Mouse (Mus musculus): ENCODE results near the gene Iqsec2. TPM values are rescaled to one million over a fixed set of nuclear protein-coding genes. Genes with fewer than 3 reads are reported as not detected.

The Iqsec2 gene
- total and polyA plus RNA-seq, 3 experiments = 0.19 to 1.7 TPM; not detected in 1

DNA sequence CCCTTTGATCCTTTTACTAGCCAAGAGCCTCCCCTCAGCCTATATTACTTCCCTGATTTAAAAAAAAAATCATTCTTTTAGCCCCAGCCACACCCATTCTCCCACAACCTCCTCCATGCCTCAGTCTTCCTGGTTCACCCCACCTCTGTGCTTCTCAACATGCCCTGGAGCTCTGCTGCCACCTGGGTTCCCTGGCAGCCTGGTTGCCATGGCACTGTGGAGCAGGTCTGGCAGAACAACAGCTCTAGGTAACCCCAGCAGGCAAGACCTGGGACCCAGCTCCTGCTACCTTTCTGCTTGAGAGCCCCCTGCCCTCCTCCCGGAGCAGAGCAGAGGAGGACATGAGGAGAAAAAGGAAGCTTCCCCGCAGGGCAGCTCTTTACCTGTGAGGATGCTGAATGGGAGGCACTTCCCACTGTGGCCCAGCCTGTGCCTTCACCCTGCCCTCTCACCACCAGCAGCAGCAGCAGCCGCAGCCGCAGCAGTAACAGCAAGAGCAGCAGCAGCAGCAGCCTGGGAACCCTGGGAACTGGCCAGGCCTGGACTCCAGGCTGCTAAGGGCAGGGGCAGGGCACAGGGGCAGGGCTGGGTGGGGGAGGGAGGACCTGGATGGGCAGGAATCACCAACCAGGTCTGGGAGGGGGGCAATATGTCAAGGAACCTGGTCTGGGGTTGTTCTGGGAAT is 57.8 kb downstream of the Iqsec2 start:
- Histone ChIP-seq H3K36me3 (ENCODE audit: control insufficient read depth in 1 of 2, insufficient read depth in 2 of 2, low read length in 2 of 2) (peaks cover 0 to 8% of the 10 kb centered on the region in 2 experiments; a peak in 1 of 4 replicates), H3K9me3 (replicated peaks; ENCODE audit: insufficient read depth, low read length) (no peaks in the 10 kb centered on the region), H3K27me3 (ENCODE audit: control insufficient read depth in 1 of 2, insufficient read depth in 2 of 2, low read length in 2 of 2) (peaks cover 0 to 3% of the 10 kb centered on the region in 2 experiments; a peak in 2 of 4 replicates), H3K4me1 (ENCODE audit: control insufficient read depth in 1 of 2, insufficient read depth in 2 of 2, low read length in 2 of 2) (peaks cover 6 to 9% of the 10 kb centered on the region in 2 experiments; a peak in 3 of 4 replicates), H3K4me3 (ENCODE audit: control insufficient read depth in 1 of 2, insufficient read depth in 1 of 2, low read depth in 2 of 2, low read length in 2 of 2) (no peak overlapping the region), H3K27ac (ENCODE audit: control insufficient read depth, low read depth, low read length) (no peak overlapping the region), H3K9ac (ENCODE audit: control insufficient read depth, low read depth, low read length, poor library complexity, severe bottlenecking) (no peak overlapping the region), H3K79me2 (ENCODE audit: control insufficient read depth, insufficient read depth, low read length, poor library complexity) (no peaks in the 10 kb centered on the region)
- TF ChIP-seq TAL1 (IDR thresholded peaks at IDR 0.05; ENCODE audit: low read length) (no peak), MAX (IDR thresholded peaks at IDR 0.05; ENCODE audit: low read length) (no peak), TBP (IDR thresholded peaks at IDR 0.05; ENCODE audit: low read depth, low read length) (no peak), MYB (IDR thresholded peaks at IDR 0.05; ENCODE audit: low read depth, low read length) (no peak), MXI1 (IDR thresholded peaks at IDR 0.05; ENCODE audit: low read depth, low read length) (no peak), BHLHE40 (IDR thresholded peaks at IDR 0.05; ENCODE audit: borderline replicate concordance, low read depth, low read length) (no peak), ZKSCAN1 (IDR thresholded peaks at IDR 0.05; ENCODE audit: low read depth, low read length) (no peak), CHD2 (IDR thresholded peaks at IDR 0.05; ENCODE audit: low read length) (no peak), POLR2AphosphoS5 (IDR thresholded peaks at IDR 0.05; ENCODE audit: borderline replicate concordance, low read depth, low read length) (no peak), RCOR1 (IDR thresholded peaks at IDR 0.05; ENCODE audit: low read depth, low read length) (no peak), GATA1 (IDR thresholded peaks at IDR 0.05; ENCODE audit: low read depth, low read length) (no peak), EP300 (IDR thresholded peaks at IDR 0.05; ENCODE audit: low read depth in 1 of 2, low read length in 2 of 2) (no peak), MAZ (IDR thresholded peaks at IDR 0.05; ENCODE audit: low read depth, low read length) (no peak), MYC (IDR thresholded peaks at IDR 0.05; ENCODE audit: low read depth, low read length) (no peak), POLR2AphosphoS2 (IDR thresholded peaks at IDR 0.05; ENCODE audit: low read length) (no peak), TCF12 (IDR thresholded peaks at IDR 0.05; ENCODE audit: low read depth, low read length) (no peak), ZNF384 (IDR thresholded peaks at IDR 0.05; ENCODE audit: low read depth, low read length) (no peak), USF1 (IDR thresholded peaks at IDR 0.05; ENCODE audit: low read depth, low read length) (no peak)
- no peak for DNase-seq (ENCODE audit: low read depth, low spot score)

DNA sequence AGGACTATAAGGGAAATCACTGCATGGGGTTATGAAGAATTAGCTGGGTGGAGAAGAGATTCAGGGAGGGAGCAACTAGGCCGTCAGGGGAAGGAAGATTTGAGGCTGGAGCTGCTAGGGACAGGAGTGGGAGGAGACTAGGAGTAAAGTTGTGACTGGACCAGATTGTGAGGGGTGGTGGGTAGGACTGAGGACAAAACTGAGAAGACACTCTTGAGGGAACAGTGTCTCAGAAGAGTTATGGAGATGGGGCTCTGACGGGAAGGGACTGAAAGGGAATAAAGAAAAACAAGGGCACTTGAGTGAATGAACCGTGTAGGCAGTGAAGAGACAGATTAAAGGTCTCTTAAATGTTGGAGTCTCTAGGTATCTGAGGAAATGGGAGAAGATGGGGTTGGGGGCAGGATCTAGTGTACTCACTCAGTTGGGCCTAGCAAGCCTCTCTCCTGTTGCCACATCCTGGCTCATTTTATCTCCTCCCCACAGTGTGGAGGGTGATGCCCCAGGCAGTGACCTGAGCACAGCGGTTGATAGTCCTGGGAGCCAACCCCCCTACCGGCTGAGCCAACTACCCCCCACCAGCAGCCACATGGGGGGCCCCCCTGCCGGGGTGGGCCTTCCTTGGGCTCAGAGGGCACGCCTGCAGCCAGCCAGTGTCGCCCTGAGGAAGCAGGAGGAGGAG is 58.5 kb downstream of the Iqsec2 start:
- peaks cover 6 to 9% of the 10 kb centered on the region in 2 experiments; a peak in 3 of 4 replicates for H3K4me1 ChIP-seq (ENCODE audit: control insufficient read depth in 1 of 2, insufficient read depth in 2 of 2, low read length in 2 of 2)
- TF ChIP-seq MAZ (IDR thresholded peaks at IDR 0.05; ENCODE audit: low read depth, low read length) (no peak), SMC3 (IDR thresholded peaks at IDR 0.05; ENCODE audit: low read depth, low read length) (no peak), USF1 (IDR thresholded peaks at IDR 0.05; ENCODE audit: low read depth, low read length) (no peak), MAFK (IDR thresholded peaks at IDR 0.05; ENCODE audit: borderline replicate concordance, low read depth, low read length) (no peak), ZC3H11A (IDR thresholded peaks at IDR 0.05; ENCODE audit: low read depth, low read length) (no peak), MYC (IDR thresholded peaks at IDR 0.05; ENCODE audit: low read depth, low read length) (no peak), SIN3A (IDR thresholded peaks at IDR 0.05; ENCODE audit: low read length) (no peak), TBP (IDR thresholded peaks at IDR 0.05; ENCODE audit: low read depth, low read length) (0 out of 2 replicates have a peak, but pooled peaks have one; percentile 12)
- no peaks in the 10 kb centered on the region for H3K79me2 ChIP-seq (ENCODE audit: control insufficient read depth, insufficient read depth, low read length, poor library complexity)
- peak; percentile 16 for DNase-seq (ENCODE audit: low read depth, low spot score)
- peak overlapping the region; percentile 29; the same call in 1 of the 2 replicates for H3K9ac ChIP-seq (ENCODE audit: control insufficient read depth, low read depth, low read length, poor library complexity, severe bottlenecking)
- H3K27me3 ChIP-seq (ENCODE audit: control insufficient read depth in 1 of 2, insufficient read depth in 2 of 2, low read length in 2 of 2) = peaks cover 0 to 3% of the 10 kb centered on the region in 2 experiments; a peak in 2 of 4 replicates
- H3K36me3 ChIP-seq (ENCODE audit: control insufficient read depth in 1 of 2, insufficient read depth in 2 of 2, low read length in 2 of 2) = peaks cover 0 to 8% of the 10 kb centered on the region in 2 experiments; a peak in 1 of 4 replicates
- no peak overlapping the region for H3K4me3 ChIP-seq (ENCODE audit: control insufficient read depth in 1 of 2, insufficient read depth in 1 of 2, low read depth in 2 of 2, low read length in 2 of 2)
- H3K9me3 ChIP-seq (replicated peaks; ENCODE audit: insufficient read depth, low read length) = no peaks in the 10 kb centered on the region
- peak overlapping the region; percentile 58; the same call in 1 of the 2 replicates for H3K27ac ChIP-seq (ENCODE audit: control insufficient read depth, low read depth, low read length)

All from MEL (cell line).